Mouse (Mus musculus): ENCODE data around the gene Lamp5. TPM values are rescaled to one million over a fixed set of nuclear protein-coding genes. Genes with fewer than 3 reads are reported as not detected.
A peak's percentile ranks its signal among the peaks of the same experiment; 100 is the strongest.

Gene Lamp5
- not detected for total RNA-seq (2021)
- long read RNA-seq, experiment 1, result 0 reads
- long read RNA-seq, experiment 2, result 0 reads

DNA sequence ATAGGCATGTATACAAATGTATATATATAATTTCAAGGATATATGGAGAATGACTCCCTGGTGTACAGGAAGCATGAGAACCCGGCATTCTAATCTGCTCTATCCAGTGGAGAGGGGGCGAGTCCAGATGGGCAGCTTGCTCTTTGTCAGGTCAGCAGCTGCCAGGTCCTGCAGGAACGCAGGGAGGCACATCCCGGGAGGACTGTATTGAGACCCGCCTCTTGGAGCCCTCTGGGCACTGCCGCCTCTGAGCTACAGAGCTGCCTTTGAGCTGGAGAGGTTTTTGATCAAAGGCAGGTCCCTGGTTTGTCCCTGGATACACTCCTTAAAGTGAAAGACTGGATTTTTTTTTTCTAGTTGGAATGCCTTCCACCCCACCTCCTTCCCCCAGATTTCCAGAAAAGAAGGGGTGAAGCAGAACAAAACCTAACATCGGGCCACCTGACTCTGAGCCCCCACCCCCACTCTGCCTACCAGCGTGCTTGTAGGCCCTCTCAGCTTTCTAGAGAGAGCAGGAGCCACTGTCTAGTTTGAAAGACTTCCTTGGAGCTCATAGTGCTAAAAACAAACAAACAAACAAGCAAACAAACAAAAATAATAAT lies at the start of gene Lamp5:
Gene Lamp5, plus strand, starts transcription at position 552 of the 602 bp plus-strand sequence.
- intact Hi-C loops (cut with DNase I), result no loop called here
- no peak for DNase-seq

GRCm38 (mm10) chr2:136003836-136004235 lies 48.2 kb upstream of the Lamp5 start:
- DNase-seq, result no peak
- intact Hi-C loops (cut with DNase I), result loop anchor here (10.0 kb wide), 1 partner anchor 131 kb away; no protein-coding TSS in a partner anchor

DNA sequence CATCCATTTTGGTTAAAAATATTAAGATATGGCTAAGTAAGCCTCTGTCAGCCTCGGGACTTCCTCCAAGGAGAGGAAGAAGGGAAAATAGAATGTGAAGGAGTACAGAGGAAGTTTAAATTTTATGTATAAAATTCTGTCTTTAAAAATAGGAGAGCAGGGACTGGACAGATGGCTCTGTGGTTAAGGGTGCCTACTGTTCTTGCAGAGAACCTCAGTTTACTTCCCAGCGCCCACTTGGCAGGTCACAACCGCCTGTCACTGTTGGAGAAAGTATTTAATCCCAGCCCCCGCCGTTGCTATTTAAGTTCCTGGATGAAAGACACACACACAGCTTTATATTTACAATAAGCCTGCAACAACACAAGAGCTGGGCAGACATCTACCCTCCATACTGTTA lies 45.8 kb upstream of the Lamp5 start:
- intact Hi-C loops (cut with DNase I), result loop anchor here (10.0 kb wide), 1 partner anchor 129 kb away; no protein-coding TSS in a partner anchor

GRCm38 (mm10) chr2:136012759-136013158 lies 39.3 kb upstream of the Lamp5 start:
- no peak for DNase-seq
- intact Hi-C loops (cut with DNase I), result no loop called here

More for the DNA sequence above, 45.8 kb upstream of the Lamp5 start:
- DNase-seq, result no peak

DNA sequence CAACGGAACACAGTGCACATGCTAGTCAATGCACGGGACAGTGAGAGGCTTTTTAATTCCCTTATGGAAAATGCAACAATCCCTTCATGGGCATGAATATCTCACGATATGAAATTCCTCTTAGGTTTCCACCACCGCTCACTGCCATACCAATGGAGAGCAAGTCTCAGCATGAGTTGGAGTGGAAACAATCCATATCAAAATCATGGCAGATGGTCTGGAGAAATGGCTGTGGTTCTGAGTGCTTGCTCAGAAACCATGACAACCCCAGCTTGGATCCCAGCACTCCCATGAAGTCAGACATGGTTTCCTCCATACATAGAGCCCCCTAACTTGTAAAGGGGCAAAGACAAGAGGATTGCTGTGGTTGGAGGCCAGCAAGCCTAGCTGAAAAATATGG lies 3.6 kb upstream of the Lamp5 start:
- intact Hi-C loops (cut with DNase I), result no loop called here
- no peak for DNase-seq

- intact Hi-C loops (cut with DNase I), result no loop called here
- no peak for DNase-seq
Observed at GRCm38 (mm10) chr2:136050793-136051615, 1.0 kb upstream of the Lamp5 start.

GRCm38 (mm10) chr2:136057861-136058331 lies 5.9 kb downstream of the Lamp5 start:
- intact Hi-C loops (cut with DNase I), result no loop called here

GRCm38 (mm10) chr2:136058398-136058797 lies 6.4 kb downstream of the Lamp5 start:
- DNase-seq, result no peak
- intact Hi-C loops (cut with DNase I), result no loop called here

More at GRCm38 (mm10) chr2:136057861-136058331, 5.9 kb downstream of the Lamp5 start:
- peak in 1 of 2 experiments; percentile 2 for DNase-seq

GRCm38 (mm10) chr2:136059029-136059669 lies 7.1 kb downstream of the Lamp5 start:
- intact Hi-C loops (cut with DNase I), result no loop called here
- no peak for DNase-seq

DNA sequence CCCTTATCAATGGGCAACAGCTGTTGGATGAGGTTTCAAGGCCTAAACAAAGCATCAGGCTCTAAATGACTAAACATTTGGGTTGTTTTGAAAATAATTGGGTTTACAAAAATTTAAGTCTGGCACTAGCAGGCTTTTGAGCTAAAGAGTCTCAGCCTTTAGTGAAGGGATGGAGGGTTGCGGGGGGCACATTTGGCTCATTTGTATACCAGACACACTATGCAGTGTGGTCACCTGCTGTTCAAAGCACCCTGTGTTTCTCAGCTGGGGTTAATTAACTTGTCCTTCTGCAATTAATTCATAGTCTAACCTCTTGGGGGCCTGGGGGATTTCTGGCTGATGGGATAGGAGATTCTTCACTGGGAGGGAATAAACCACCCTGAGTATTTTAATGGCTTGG lies 12.3 kb downstream of the Lamp5 start:
- no peak for DNase-seq
- intact Hi-C loops (cut with DNase I), result no loop called here

GRCm38 (mm10) chr2:136095978-136096377 lies 43.9 kb downstream of the Lamp5 start:
- intact Hi-C loops (cut with DNase I), result no loop called here

GRCm38 (mm10) chr2:136097143-136097542 lies 45.1 kb downstream of the Lamp5 start:
- intact Hi-C loops (cut with DNase I), result no loop called here
- no peak for DNase-seq

More at GRCm38 (mm10) chr2:136095978-136096377, 43.9 kb downstream of the Lamp5 start:
- no peak for DNase-seq

DNA sequence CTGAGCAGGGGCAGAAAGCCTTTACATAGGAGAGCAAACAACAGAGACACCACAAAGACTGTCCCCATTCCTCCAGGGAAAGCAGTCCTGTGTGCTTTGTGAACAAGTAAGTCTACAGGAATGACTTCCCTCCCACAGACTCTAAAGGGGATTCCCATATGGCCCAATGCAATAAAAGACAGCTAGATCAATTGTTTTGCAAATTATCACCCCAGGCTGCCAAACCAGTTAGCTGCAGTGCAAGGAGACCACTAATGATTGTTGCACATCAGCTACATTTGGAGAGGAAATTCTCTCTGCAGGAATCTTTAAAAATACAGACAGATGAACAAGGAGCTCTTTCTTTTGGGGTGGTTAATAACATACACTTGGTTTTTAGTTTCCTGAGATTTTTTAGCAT lies 55.6 kb downstream of the Lamp5 start:
- intact Hi-C loops (cut with DNase I), result no loop called here
- no peak for DNase-seq

- intact Hi-C loops (cut with DNase I), result no loop called here
- DNase-seq, result no peak
Observed at GRCm38 (mm10) chr2:136108124-136109037, 56.3 kb downstream of the Lamp5 start.

DNA sequence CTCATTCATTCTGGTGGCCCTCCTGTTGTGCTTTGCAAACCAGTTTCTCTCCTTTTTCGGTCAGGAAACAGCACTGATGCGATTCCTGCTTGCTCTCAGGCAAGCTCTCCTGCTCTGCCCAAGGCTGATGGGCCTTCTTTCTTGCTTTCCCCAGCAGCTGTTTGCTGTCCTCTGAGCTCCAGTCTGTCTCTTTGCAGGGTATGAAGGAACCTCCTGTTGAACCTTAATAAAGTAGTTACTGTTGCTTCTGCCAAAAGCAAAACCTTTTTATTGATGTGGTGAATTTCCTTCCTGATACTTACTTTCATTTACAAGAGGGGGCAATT lies 57.0 kb downstream of the Lamp5 start:
- intact Hi-C loops (cut with DNase I), result no loop called here
- DNase-seq, result no peak

- DNase-seq, result no peak
- intact Hi-C loops (cut with DNase I), result no loop called here
Observed at GRCm38 (mm10) chr2:136113374-136113773, 61.3 kb downstream of the Lamp5 start.

GRCm38 (mm10) chr2:136118006-136118405 lies 66.0 kb downstream of the Lamp5 start:
- intact Hi-C loops (cut with DNase I), result no loop called here

More at GRCm38 (mm10) chr2:136118006-136118405, 66.0 kb downstream of the Lamp5 start:
- DNase-seq, result no peak

Data from heart, postnatal 14 days (tissue).